11 mouse cellular contexts compared by ENCODE assay signal in the genomic region with DNA sequence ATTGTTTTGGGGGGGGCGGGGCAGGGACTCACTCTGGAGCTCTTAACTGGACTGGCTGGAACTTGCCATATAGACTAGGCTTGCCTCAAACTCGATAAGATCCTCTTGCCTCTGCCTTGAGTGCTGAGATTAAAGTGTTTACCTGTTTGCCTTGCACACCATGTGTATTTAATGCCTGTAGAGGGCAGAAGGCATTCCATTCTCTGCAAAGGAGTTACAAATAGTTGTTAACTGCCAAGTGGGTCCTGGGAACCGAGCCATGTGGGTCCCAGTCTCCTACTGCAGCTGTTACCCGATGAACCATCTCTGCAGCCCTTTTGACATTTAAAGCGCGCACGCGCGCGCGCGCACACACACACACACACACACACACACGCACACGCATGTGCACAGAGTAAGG. TPM values are rescaled to one million over a fixed set of nuclear protein-coding genes. Genes with fewer than 3 reads are reported as not detected.
DNase-seq lines count a peak whose midpoint lies in the region; ATAC-seq and TF ChIP-seq lines count a peak whose summit lies in the region.
"Had no signal": no experiment of that assay in that cellular context is flagged by ENCODE, and none has a peak within 500 bp of the region (broad histone marks: within the 10 kb centered on the region; RNA-seq: fewer than 3 reads in every experiment).

No protein-coding gene starts in this region.

- H3K9ac ChIP-seq in embryonic facial prominence, embryonic 15.5 days = no peak overlapping the region
- no peak overlapping the region for H3K9ac ChIP-seq in limb, embryonic 12.5 days (replicated peaks)
- no peak overlapping the region for H3K9ac ChIP-seq in midbrain, embryonic 13.5 days (replicated peaks)

- ATAC-seq in embryonic facial prominence, embryonic 15.5 days (ENCODE audit: insufficient number of reproducible peaks, low FRiP score, low TSS enrichment, low read depth) = no peak
- ATAC-seq in limb, embryonic 12.5 days (ENCODE audit: insufficient number of reproducible peaks, insufficient read depth, low FRiP score, low TSS enrichment, low read depth) = no peak
- ATAC-seq in midbrain, embryonic 13.5 days = no peak
- ATAC-seq in granulocyte monocyte progenitor cell, adult 5-6 weeks (replicated peaks; ENCODE audit: poor library complexity, severe bottlenecking) = no peak

- no peaks in the 10 kb centered on the region for H3K27me3 ChIP-seq in embryonic facial prominence, embryonic 15.5 days
- peaks cover 3% of the 10 kb centered on the region; the same call in 1 of the 2 replicates for H3K27me3 ChIP-seq in limb, embryonic 12.5 days
- H3K27me3 ChIP-seq in midbrain, embryonic 13.5 days = peaks cover 4% of the 10 kb centered on the region; the same call in 1 of the 2 replicates

- intact Hi-C loops in gastrocnemius, adult 2 months (cut with DNase I) = no loop called here
- intact Hi-C loops in gastrocnemius, postnatal 36 days (cut with DNase I) = no loop called here

- no peak for TF ChIP-seq CTCF in gastrocnemius, adult 2 months (IDR thresholded peaks at IDR 0.05)

- no peaks in the 10 kb centered on the region for H3K9me3 ChIP-seq in embryonic facial prominence, embryonic 15.5 days (replicated peaks)
- H3K9me3 ChIP-seq in limb, embryonic 12.5 days = no peaks in the 10 kb centered on the region
- H3K9me3 ChIP-seq in midbrain, embryonic 13.5 days = no peaks in the 10 kb centered on the region

- H3K4me1 ChIP-seq in embryonic facial prominence, embryonic 15.5 days = peaks cover 16% of the 10 kb centered on the region
- H3K4me1 ChIP-seq in limb, embryonic 12.5 days (replicated peaks) = peaks cover 25% of the 10 kb centered on the region
- H3K4me1 ChIP-seq in midbrain, embryonic 13.5 days (replicated peaks) = peaks cover 26% of the 10 kb centered on the region

- H3K36me3 ChIP-seq in embryonic facial prominence, embryonic 15.5 days = peaks cover 39% of the 10 kb centered on the region
- H3K36me3 ChIP-seq in limb, embryonic 12.5 days = peaks cover 46% of the 10 kb centered on the region
- peaks cover 44% of the 10 kb centered on the region for H3K36me3 ChIP-seq in midbrain, embryonic 13.5 days

- H3K4me2 ChIP-seq in embryonic facial prominence, embryonic 15.5 days (replicated peaks) = peak overlapping the region; percentile 71
- peak overlapping the region; percentile 88 for H3K4me2 ChIP-seq in limb, embryonic 12.5 days
- peak overlapping the region; percentile 82 for H3K4me2 ChIP-seq in midbrain, embryonic 13.5 days (replicated peaks)

- no peak overlapping the region for H3K27ac ChIP-seq in gastrocnemius, adult 2 months
- H3K27ac ChIP-seq in embryonic facial prominence, embryonic 15.5 days (replicated peaks) = no peak overlapping the region
- H3K27ac ChIP-seq in limb, embryonic 12.5 days = no peak overlapping the region
- no peak overlapping the region for H3K27ac ChIP-seq in midbrain, embryonic 13.5 days

- peak overlapping the region; percentile 87 for H3K4me3 ChIP-seq in gastrocnemius, adult 2 months
- H3K4me3 ChIP-seq in embryonic facial prominence, embryonic 15.5 days (replicated peaks) = peak overlapping the region; percentile 72; the same call in 1 of the 2 replicates
- peak overlapping the region; percentile 72 for H3K4me3 ChIP-seq in limb, embryonic 12.5 days (replicated peaks)
- peak overlapping the region; percentile 12 for H3K4me3 ChIP-seq in midbrain, embryonic 13.5 days (replicated peaks)

- DNase-seq in gastrocnemius, adult 2 months = no peak
- DNase-seq in gastrocnemius, postnatal 36 days = no peak
- DNase-seq in frontal cortex, postnatal 14 days (ENCODE audit: low spot score in 2 of 2) = no peak
- DNase-seq in testis, postnatal 10 days (ENCODE audit: low spot score) = no peak

- WGBS in embryonic facial prominence, embryonic 15.5 days = 88% methylated on average over 14 of the region's 14 CpGs
- 92% methylated on average over 14 of the region's 14 CpGs for WGBS in limb, embryonic 12.5 days
- 95% methylated on average over 14 of the region's 14 CpGs for WGBS in midbrain, embryonic 13.5 days

RNA-seq across cellular contexts. Expression of a gene that starts 1.4 kb away (rescaled TPM):
- total RNA-seq in gastrocnemius, adult 2 months (2021) = 100 to 1,000 TPM; 100 to 116 TPM
- 10 to 100 TPM; 93.2 to 95.3 TPM for total RNA-seq in gastrocnemius, postnatal 36 days (2021)
- polyA plus RNA-seq in embryonic facial prominence, embryonic 15.5 days (2015; fragmentation: Nextera tagmentation; extraction: Ambion mirVana) = 26.3 and 29.8 TPM in 2 replicates
- 46.5 and 47.2 TPM in 2 replicates for polyA plus RNA-seq in limb, embryonic 12.5 days (2016; fragmentation: Nextera tagmentation; extraction: Ambion mirVana)
- polyA plus RNA-seq in midbrain, embryonic 13.5 days (2015; fragmentation: Nextera tagmentation; extraction: Ambion mirVana) = 32.6 and 33.7 TPM in 2 replicates
- 8.5 and 9.5 TPM in 2 replicates for total RNA-seq in granulocyte monocyte progenitor cell, adult 5-6 weeks (2014; fragmentation: Nextera tagmentation)
- 4.8 and 9.9 TPM in 2 replicates for total RNA-seq in granulocyte monocyte progenitor cell, adult 5-6 weeks (2017)

RNA-seq across cellular contexts. Expression of a gene that starts 8.8 kb away (rescaled TPM):
- 1,000 to 10,000 TPM in 1 of 2 experiments, 100 to 1,000 TPM in 1; 866 to 1,200 TPM for total RNA-seq in gastrocnemius, adult 2 months (2021)
- total RNA-seq in gastrocnemius, postnatal 36 days (2021) = 100 to 1,000 TPM; 906 to 972 TPM
- 434 and 496 TPM in 2 replicates for polyA plus RNA-seq in embryonic facial prominence, embryonic 15.5 days (2015; fragmentation: Nextera tagmentation; extraction: Ambion mirVana)
- 499 and 524 TPM in 2 replicates for polyA plus RNA-seq in limb, embryonic 12.5 days (2016; fragmentation: Nextera tagmentation; extraction: Ambion mirVana)
- polyA plus RNA-seq in midbrain, embryonic 13.5 days (2015; fragmentation: Nextera tagmentation; extraction: Ambion mirVana) = 546 and 548 TPM in 2 replicates
- 424 and 454 TPM in 2 replicates for total RNA-seq in granulocyte monocyte progenitor cell, adult 5-6 weeks (2014; fragmentation: Nextera tagmentation)
- total RNA-seq in granulocyte monocyte progenitor cell, adult 5-6 weeks (2017) = 298 and 303 TPM in 2 replicates

RNA-seq across cellular contexts. Expression of a gene that starts 11.4 kb away (rescaled TPM):
- not detected for total RNA-seq in gastrocnemius, adult 2 months (2021)
- not detected for total RNA-seq in gastrocnemius, postnatal 36 days (2021)
- polyA plus RNA-seq in embryonic facial prominence, embryonic 15.5 days (2015; fragmentation: Nextera tagmentation; extraction: Ambion mirVana) = 1.3 TPM in 2 replicates
- polyA plus RNA-seq in limb, embryonic 12.5 days (2016; fragmentation: Nextera tagmentation; extraction: Ambion mirVana) = not detected in 2 replicates
- not detected in 2 replicates for polyA plus RNA-seq in midbrain, embryonic 13.5 days (2015; fragmentation: Nextera tagmentation; extraction: Ambion mirVana)
- not detected in 2 replicates for total RNA-seq in granulocyte monocyte progenitor cell, adult 5-6 weeks (2014; fragmentation: Nextera tagmentation)
- not detected in 2 replicates for total RNA-seq in granulocyte monocyte progenitor cell, adult 5-6 weeks (2017)
- total RNA-seq: hematopoietic stem cell, adult 5-6 weeks; megakaryocyte progenitor cell, adult 5-6 weeks had no signal
- polyA plus RNA-seq: small intestine, adult 2 months had no signal

RNA-seq across cellular contexts. Expression of a gene that starts 18.3 kb away (rescaled TPM):
- total RNA-seq in gastrocnemius, adult 2 months (2021) = 10 to 100 TPM; 19.0 to 21.9 TPM
- total RNA-seq in gastrocnemius, postnatal 36 days (2021) = 10 to 100 TPM; 15.3 to 17.6 TPM
- polyA plus RNA-seq in embryonic facial prominence, embryonic 15.5 days (2015; fragmentation: Nextera tagmentation; extraction: Ambion mirVana) = 0.41 and 0.56 TPM in 2 replicates
- polyA plus RNA-seq in limb, embryonic 12.5 days (2016; fragmentation: Nextera tagmentation; extraction: Ambion mirVana) = 0.42 and 0.75 TPM in 2 replicates
- 0.17 and 0.41 TPM in 2 replicates for polyA plus RNA-seq in midbrain, embryonic 13.5 days (2015; fragmentation: Nextera tagmentation; extraction: Ambion mirVana)
- 0.67 and 4.0 TPM in 2 replicates for total RNA-seq in granulocyte monocyte progenitor cell, adult 5-6 weeks (2014; fragmentation: Nextera tagmentation)
- 0.62 and 0.95 TPM in 2 replicates for total RNA-seq in granulocyte monocyte progenitor cell, adult 5-6 weeks (2017)

Comparison
In these comparisons a context has a peak if more than half of its experiments do, and no peak if none do; other contexts are left out.
1. H3K4me3 ChIP-seq: peak in every context shown above with its lines; median percentile 87 in gastrocnemius, adult 2 months; 72 in embryonic facial prominence, embryonic 15.5 days; 72 in limb, embryonic 12.5 days; 12 in midbrain, embryonic 13.5 days.
2. RNA of a gene that starts 1.4 kb away (total RNA-seq): 100 to 116 TPM in gastrocnemius, adult 2 months and 93.2 to 95.3 TPM in gastrocnemius, postnatal 36 days; 4.8 to 9.9 TPM in granulocyte monocyte progenitor cell, adult 5-6 weeks; every median in the first group is over 4 times any median in the second.
3. Peak in every context shown above with its lines, with median percentiles within 50 percentile points of each other: H3K4me2 ChIP-seq.